ENCODE assay signal across 8 mouse cellular contexts in genomic region chr13:31810693-31811541, GRCm38 (mm10). TPM values are rescaled to one million over a fixed set of nuclear protein-coding genes. Genes with fewer than 3 reads are reported as not detected.
DNase-seq lines count a peak whose midpoint lies in the region; ATAC-seq and TF ChIP-seq lines count a peak whose summit lies in the region.

No protein-coding gene starts in this region.

- no peak for TF ChIP-seq CTCF in lung, embryonic 14.5 days (IDR thresholded peaks at IDR 0.05; ENCODE audit: low read depth)
- no peak for TF ChIP-seq CTCF in brain, embryonic 14.5 days (IDR thresholded peaks at IDR 0.05; ENCODE audit: borderline replicate concordance, extremely low read depth, insufficient read depth, insufficient read length)

- H3K4me1 ChIP-seq in lung, embryonic 14.5 days (ENCODE audit: insufficient read depth): no peaks in the 10 kb centered on the region
- peaks cover 27% of the 10 kb centered on the region for H3K4me1 ChIP-seq in liver, embryonic 12.5 days
- peaks cover 30% of the 10 kb centered on the region for H3K4me1 ChIP-seq in stomach, embryonic 16.5 days (ENCODE audit: control insufficient read depth, insufficient read depth, low read length)

- H3K4me3 ChIP-seq in lung, embryonic 14.5 days (ENCODE audit: low read depth, low read length): peak overlapping the region; percentile 44
- peak overlapping the region; percentile 36 for H3K4me3 ChIP-seq in liver, embryonic 12.5 days
- H3K4me3 ChIP-seq in stomach, embryonic 16.5 days (replicated peaks; ENCODE audit: low read length): peak overlapping the region; percentile 43

- intact Hi-C loops in left cerebral cortex, postnatal 4 days (cut with DNase I): no loop called here

- 2% methylated on average over 64 of the region's 65 CpGs for WGBS in lung, embryonic 14.5 days
- WGBS in liver, embryonic 12.5 days (ENCODE audit: insufficient replicate concordance): under 1% methylated on average over 51 of the region's 65 CpGs
- 3% methylated on average over 65 of the region's 65 CpGs for WGBS in stomach, embryonic 16.5 days

- DNase-seq in lung, embryonic 14.5 days: peak; percentile 36
- no peak for DNase-seq in lung, postnatal 36 days
- peak; percentile 35 for DNase-seq in brain, embryonic 14.5 days (ENCODE audit: low read depth)
- DNase-seq in heart, postnatal 4 days: peak; percentile 48
- no peak for DNase-seq in left cerebral cortex, postnatal 4 days
- DNase-seq in ovary, postnatal 36 days (ENCODE audit: low spot score): no peak

- no peak for TF ChIP-seq POLR2A in brain, embryonic 14.5 days (IDR thresholded peaks at IDR 0.05; ENCODE audit: borderline replicate concordance, extremely low read depth, insufficient read depth, insufficient read length, poor library complexity, severe bottlenecking)

- H3K9ac ChIP-seq in lung, embryonic 14.5 days: peak overlapping the region; percentile 53
- H3K9ac ChIP-seq in liver, embryonic 12.5 days: 0 out of 2 replicates have a peak overlapping the region, but pooled peaks have one; percentile 27
- H3K9ac ChIP-seq in stomach, embryonic 16.5 days (ENCODE audit: low read length): peak overlapping the region; percentile 58

- peaks cover 88% of the 10 kb centered on the region for H3K27me3 ChIP-seq in lung, embryonic 14.5 days (ENCODE audit: insufficient read depth, low read length)
- peaks cover 95% of the 10 kb centered on the region for H3K27me3 ChIP-seq in liver, embryonic 12.5 days (replicated peaks)
- peaks cover 69% of the 10 kb centered on the region for H3K27me3 ChIP-seq in stomach, embryonic 16.5 days (ENCODE audit: control insufficient read depth, insufficient read depth, low read length)

- H3K9me3 ChIP-seq in lung, embryonic 14.5 days (ENCODE audit: low read depth, low read length): no peaks in the 10 kb centered on the region
- H3K9me3 ChIP-seq in liver, embryonic 12.5 days (replicated peaks): no peaks in the 10 kb centered on the region
- no peaks in the 10 kb centered on the region for H3K9me3 ChIP-seq in stomach, embryonic 16.5 days (replicated peaks; ENCODE audit: control insufficient read depth, low read length)

- no peak overlapping the region; the same call in 1 of the 2 replicates for H3K27ac ChIP-seq in lung, embryonic 14.5 days (ENCODE audit: low read depth)
- H3K27ac ChIP-seq in liver, embryonic 12.5 days: no peak overlapping the region
- no peak overlapping the region for H3K27ac ChIP-seq in stomach, embryonic 16.5 days (ENCODE audit: low read length)

- no peaks in the 10 kb centered on the region for H3K36me3 ChIP-seq in lung, embryonic 14.5 days (ENCODE audit: insufficient read depth)
- H3K36me3 ChIP-seq in liver, embryonic 12.5 days: no peaks in the 10 kb centered on the region
- H3K36me3 ChIP-seq in stomach, embryonic 16.5 days (ENCODE audit: control insufficient read depth, insufficient read depth, low read length): no peaks in the 10 kb centered on the region

- peak overlapping the region; percentile 61 for H3K4me2 ChIP-seq in lung, embryonic 14.5 days
- peak overlapping the region; percentile 54 for H3K4me2 ChIP-seq in liver, embryonic 12.5 days
- H3K4me2 ChIP-seq in stomach, embryonic 16.5 days (ENCODE audit: low read depth, low read length): peak overlapping the region; percentile 60

- ATAC-seq in lung, embryonic 14.5 days (ENCODE audit: insufficient read depth): no peak
- ATAC-seq in liver, embryonic 12.5 days: no peak; the same call in 1 of the 2 replicates
- no peak for ATAC-seq in stomach, embryonic 16.5 days (ENCODE audit: insufficient read depth, low FRiP score)

RNA-seq across cellular contexts. Expression of gene Foxc1, which starts 4.5 kb away (rescaled TPM):
- 0.63 and 0.74 TPM in 2 replicates for polyA plus RNA-seq in lung, embryonic 14.5 days (2014; fragmentation: Nextera tagmentation; extraction: Ambion mirVana)
- polyA plus RNA-seq in brain, embryonic 14.5 days (2012; rRNA removed): 3.8 and 6.3 TPM in 2 replicates
- 10 to 100 TPM in 1 of 2 experiments, 1 to 10 TPM in 1; 8.7 to 10.1 TPM for total RNA-seq in heart, postnatal 4 days (2021)
- polyA plus RNA-seq in liver, embryonic 12.5 days (2016; fragmentation: Nextera tagmentation; extraction: Ambion mirVana): 0.25 and 0.28 TPM in 2 replicates
- 0.12 and 0.14 TPM in 2 replicates for polyA plus RNA-seq in stomach, embryonic 16.5 days (2015; fragmentation: Nextera tagmentation; extraction: Ambion mirVana)
- 1 to 10 TPM; 8.5 TPM for total RNA-seq in left cerebral cortex, postnatal 4 days (2021)

Comparison
In these comparisons a context has a peak if more than half of its experiments do, and no peak if none do; other contexts are left out.
1. DNase-seq: peak in lung, embryonic 14.5 days (single experiment), brain, embryonic 14.5 days (single experiment) and heart, postnatal 4 days (single experiment); none in lung, postnatal 36 days (single experiment), left cerebral cortex, postnatal 4 days (single experiment) and ovary, postnatal 36 days (single experiment).
2. Peak in every context shown above with its lines, with median percentiles within 50 percentile points of each other: H3K4me2 ChIP-seq, H3K4me3 ChIP-seq and H3K9ac ChIP-seq.